ENCODE assay signal across 8 mouse cellular contexts in the genomic region with DNA sequence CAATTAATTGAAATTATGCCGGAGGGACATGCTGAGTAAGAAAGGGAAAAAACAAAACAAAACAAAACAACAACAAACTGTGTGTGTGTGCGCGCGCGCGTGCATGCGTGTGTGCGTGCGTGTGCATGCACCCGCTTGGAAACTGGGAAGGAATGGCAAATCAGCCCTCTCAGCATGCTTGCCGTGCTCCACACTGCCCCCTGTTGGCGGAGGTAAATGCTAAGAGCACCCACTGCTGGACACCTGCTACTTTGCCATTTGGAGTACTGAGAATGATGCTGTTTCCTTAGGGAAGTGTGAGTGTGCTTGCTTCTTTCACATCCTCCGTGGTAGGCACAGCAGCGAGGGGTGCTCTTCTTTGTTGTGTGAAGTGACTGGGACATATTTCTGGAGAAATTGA.
DNase-seq lines count a peak whose midpoint lies in the region; ATAC-seq lines count a peak whose summit lies in the region.

No protein-coding gene starts in this region.

- WGBS in forebrain, embryonic 10.5 days, result 82% methylated on average over 14 of the region's 14 CpGs
- WGBS in forebrain, embryonic 13.5 days, result 80% methylated on average over 14 of the region's 14 CpGs
- 70% methylated on average over 14 of the region's 14 CpGs for WGBS in heart, embryonic 11.5 days (ENCODE audit: insufficient replicate concordance)

- H3K27me3 ChIP-seq in forebrain, embryonic 10.5 days (ENCODE audit: poor library complexity, severe bottlenecking), result no peaks in the 10 kb centered on the region
- H3K27me3 ChIP-seq in forebrain, embryonic 13.5 days, result no peaks in the 10 kb centered on the region
- H3K27me3 ChIP-seq in heart, embryonic 11.5 days (ENCODE audit: control insufficient read depth, insufficient read depth, low read length), result no peaks in the 10 kb centered on the region

- H3K4me3 ChIP-seq in forebrain, embryonic 10.5 days, result no peak overlapping the region
- no peak overlapping the region for H3K4me3 ChIP-seq in forebrain, embryonic 13.5 days
- H3K4me3 ChIP-seq in heart, embryonic 11.5 days (ENCODE audit: low read depth, low read length), result no peak overlapping the region

- H3K9ac ChIP-seq in forebrain, embryonic 13.5 days, result no peak overlapping the region
- no peak overlapping the region for H3K9ac ChIP-seq in heart, embryonic 11.5 days (ENCODE audit: low read depth, low read length)

- H3K36me3 ChIP-seq in forebrain, embryonic 10.5 days (replicated peaks), result no peaks in the 10 kb centered on the region
- H3K36me3 ChIP-seq in forebrain, embryonic 13.5 days (ENCODE audit: poor library complexity, severe bottlenecking), result no peaks in the 10 kb centered on the region
- H3K36me3 ChIP-seq in heart, embryonic 11.5 days (ENCODE audit: control insufficient read depth, insufficient read depth, low read length), result no peaks in the 10 kb centered on the region

- no peaks in the 10 kb centered on the region for H3K9me3 ChIP-seq in forebrain, embryonic 10.5 days
- no peaks in the 10 kb centered on the region for H3K9me3 ChIP-seq in forebrain, embryonic 13.5 days (replicated peaks)
- H3K9me3 ChIP-seq in heart, embryonic 11.5 days (replicated peaks; ENCODE audit: control insufficient read depth, low read length), result no peaks in the 10 kb centered on the region

- H3K27ac ChIP-seq in forebrain, embryonic 10.5 days, result no peak overlapping the region
- no peak overlapping the region for H3K27ac ChIP-seq in forebrain, embryonic 13.5 days
- H3K27ac ChIP-seq in heart, embryonic 11.5 days (ENCODE audit: low read depth, low read length), result no peak overlapping the region

- ATAC-seq in forebrain, embryonic 13.5 days, result no peak
- ATAC-seq in megakaryocyte progenitor cell, adult 5-6 weeks (replicated peaks; ENCODE audit: poor library complexity), result peak; percentile 60; the same call in 1 of the 2 replicates
- ATAC-seq in cerebellum, adult (ENCODE audit: insufficient number of reproducible peaks, low FRiP score, low TSS enrichment), result no peak
- ATAC-seq in heart, embryonic 11.5 days (replicated peaks; ENCODE audit: insufficient number of reproducible peaks, low FRiP score, low TSS enrichment), result no peak

- H3K4me2 ChIP-seq in forebrain, embryonic 13.5 days, result no peak overlapping the region
- H3K4me2 ChIP-seq in heart, embryonic 11.5 days, result no peak overlapping the region

- H3K4me1 ChIP-seq in forebrain, embryonic 10.5 days, result peaks cover 15% of the 10 kb centered on the region
- H3K4me1 ChIP-seq in forebrain, embryonic 13.5 days, result no peaks in the 10 kb centered on the region
- no peaks in the 10 kb centered on the region for H3K4me1 ChIP-seq in heart, embryonic 11.5 days (ENCODE audit: control insufficient read depth, insufficient read depth, low read length)

- peak; percentile 15 for DNase-seq in forebrain, embryonic 10.5 days (ENCODE audit: extremely low spot score, low spot score)
- DNase-seq in 3134 (ENCODE audit: extremely low read depth, insufficient read length, low spot score), result peak; percentile 14
- peak; percentile 50 for DNase-seq in WW6 (ENCODE audit: low read depth, low spot score)
- DNase-seq in yolk sac, embryonic 10.5 days (ENCODE audit: low spot score), result peak; percentile 2
